Mouse (Mus musculus): ENCODE results near the gene Pmm2.

DNA sequence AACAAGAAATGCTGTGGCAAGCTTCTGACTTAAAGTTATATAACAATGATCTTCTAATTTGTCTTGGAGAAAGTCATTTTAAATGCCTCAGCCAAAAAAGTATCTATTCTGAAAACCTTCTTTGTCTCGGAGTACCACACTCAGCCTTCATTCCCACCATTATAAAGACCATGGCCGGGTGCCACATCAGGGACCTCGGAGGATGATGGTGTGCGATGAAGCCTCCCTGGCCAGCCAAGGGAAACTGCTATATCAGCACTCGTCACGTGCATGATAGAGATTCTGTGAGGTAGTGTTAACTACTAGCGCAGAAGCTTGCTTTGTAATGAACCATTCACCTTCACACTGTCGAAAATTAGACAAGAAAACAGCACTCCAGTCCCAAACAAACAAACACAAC lies 62.1 kb downstream of the Pmm2 start:
- TF ChIP-seq CTCF (IDR thresholded peaks at IDR 0.05; ENCODE audit: insufficient read depth, low read depth, low read length): no peak
- TF ChIP-seq POLR2A (IDR thresholded peaks at IDR 0.05; ENCODE audit: insufficient read depth, low read depth, low read length): no peak
